ENCODE assay signal across 9 mouse cellular contexts in genomic region chr2:173334856-173335595, GRCm38 (mm10). TPM values are rescaled to one million over a fixed set of nuclear protein-coding genes. Genes with fewer than 3 reads are reported as not detected.
DNase-seq lines count a peak whose midpoint lies in the region; ATAC-seq and TF ChIP-seq lines count a peak whose summit lies in the region.
"Had no signal": no experiment of that assay in that cellular context is flagged by ENCODE, and none has a peak within 500 bp of the region (broad histone marks: within the 10 kb centered on the region; RNA-seq: fewer than 3 reads in every experiment).

No protein-coding gene starts in this region.

- peak overlapping the region; percentile 84 for H3K27ac ChIP-seq in lung, embryonic 14.5 days (ENCODE audit: low read depth)
- H3K27ac ChIP-seq in forebrain, embryonic 15.5 days (replicated peaks): peak overlapping the region; percentile 14; the same call in 1 of the 2 replicates
- H3K27ac ChIP-seq in intestine, embryonic 16.5 days (ENCODE audit: low read length): peak overlapping the region; percentile 77
- H3K27ac ChIP-seq in midbrain, postnatal 0 days (ENCODE audit: low read depth, low read length): peak overlapping the region; percentile 21; the same call in 1 of the 2 replicates

- H3K4me2 ChIP-seq in lung, embryonic 14.5 days: peak overlapping the region; percentile 44
- no peak overlapping the region for H3K4me2 ChIP-seq in forebrain, embryonic 15.5 days (replicated peaks)
- H3K4me2 ChIP-seq in intestine, embryonic 16.5 days (ENCODE audit: low read depth, low read length): no peak overlapping the region
- H3K4me2 ChIP-seq in midbrain, postnatal 0 days (ENCODE audit: low read depth, low read length, poor library complexity, severe bottlenecking): no peak overlapping the region

- H3K9ac ChIP-seq in lung, embryonic 14.5 days: no peak overlapping the region; the same call in 1 of the 2 replicates
- no peak overlapping the region for H3K9ac ChIP-seq in forebrain, embryonic 15.5 days (replicated peaks)
- H3K9ac ChIP-seq in intestine, embryonic 16.5 days (ENCODE audit: low read depth, low read length): 0 out of 2 replicates have a peak overlapping the region, but pooled peaks have one; percentile 43
- 0 out of 2 replicates have a peak overlapping the region, but pooled peaks have one; percentile 33 for H3K9ac ChIP-seq in midbrain, postnatal 0 days (replicated peaks; ENCODE audit: low read length, poor library complexity, severe bottlenecking)

- H3K9me3 ChIP-seq in lung, embryonic 14.5 days (ENCODE audit: low read depth, low read length): no peaks in the 10 kb centered on the region
- no peaks in the 10 kb centered on the region for H3K9me3 ChIP-seq in forebrain, embryonic 15.5 days
- no peaks in the 10 kb centered on the region for H3K9me3 ChIP-seq in intestine, embryonic 16.5 days (ENCODE audit: control insufficient read depth, low read length)
- no peaks in the 10 kb centered on the region for H3K9me3 ChIP-seq in midbrain, postnatal 0 days (ENCODE audit: low read length)

- peaks cover 45% of the 10 kb centered on the region for H3K4me1 ChIP-seq in lung, embryonic 14.5 days (ENCODE audit: insufficient read depth)
- peaks cover 43% of the 10 kb centered on the region for H3K4me1 ChIP-seq in forebrain, embryonic 15.5 days
- peaks cover 43% of the 10 kb centered on the region for H3K4me1 ChIP-seq in intestine, embryonic 16.5 days (ENCODE audit: control insufficient read depth, insufficient read depth, low read length)
- peaks cover 8% of the 10 kb centered on the region for H3K4me1 ChIP-seq in midbrain, postnatal 0 days (ENCODE audit: insufficient read depth, low read length)

- DNase-seq in lung, embryonic 14.5 days: peak; percentile 76
- no peak for DNase-seq in lung, postnatal 14 days
- DNase-seq in midbrain, postnatal 0 days (ENCODE audit: low spot score): peak; percentile 36
- no peak for DNase-seq in ovary, postnatal 36 days (ENCODE audit: low spot score)
- DNase-seq in layer of hippocampus, adult 11-12 months (ENCODE audit: low spot score): no peak
- DNase-seq in urinary bladder, adult 18-20 months (ENCODE audit: low spot score in 2 of 2): no peak

- no peaks in the 10 kb centered on the region for H3K36me3 ChIP-seq in lung, embryonic 14.5 days (ENCODE audit: insufficient read depth)
- no peaks in the 10 kb centered on the region for H3K36me3 ChIP-seq in forebrain, embryonic 15.5 days
- H3K36me3 ChIP-seq in intestine, embryonic 16.5 days (ENCODE audit: control insufficient read depth, insufficient read depth, low read length): no peaks in the 10 kb centered on the region
- H3K36me3 ChIP-seq in midbrain, postnatal 0 days (ENCODE audit: insufficient read depth, low read length): no peaks in the 10 kb centered on the region

- peak; percentile 14; the same call in 1 of the 2 replicates for ATAC-seq in lung, embryonic 14.5 days (ENCODE audit: insufficient read depth)
- ATAC-seq in forebrain, embryonic 15.5 days (replicated peaks): no peak
- ATAC-seq in intestine, embryonic 16.5 days: no peak
- no peak for ATAC-seq in midbrain, postnatal 0 days (ENCODE audit: low FRiP score)

- TF ChIP-seq CTCF in lung, embryonic 14.5 days (IDR thresholded peaks at IDR 0.05; ENCODE audit: low read depth): no peak
- TF ChIP-seq CTCF in midbrain, postnatal 0 days (IDR thresholded peaks at IDR 0.05): no peak; the same call in 1 of the 2 replicates

- H3K27me3 ChIP-seq in lung, embryonic 14.5 days (ENCODE audit: insufficient read depth, low read length): no peaks in the 10 kb centered on the region
- no peaks in the 10 kb centered on the region for H3K27me3 ChIP-seq in forebrain, embryonic 15.5 days
- no peaks in the 10 kb centered on the region; the same call in 1 of the 2 replicates for H3K27me3 ChIP-seq in intestine, embryonic 16.5 days (replicated peaks; ENCODE audit: control insufficient read depth, insufficient read depth, low read length)
- H3K27me3 ChIP-seq in midbrain, postnatal 0 days (ENCODE audit: insufficient read depth, low read length): no peaks in the 10 kb centered on the region

- H3K4me3 ChIP-seq in lung, embryonic 14.5 days (ENCODE audit: low read depth, low read length): no peak overlapping the region
- H3K4me3 ChIP-seq in forebrain, embryonic 15.5 days: no peak overlapping the region
- H3K4me3 ChIP-seq in intestine, embryonic 16.5 days (ENCODE audit: low read length): no peak overlapping the region
- no peak overlapping the region for H3K4me3 ChIP-seq in midbrain, postnatal 0 days (ENCODE audit: low read depth, low read length)

- WGBS in lung, embryonic 14.5 days: 12% methylated on average over 15 of the region's 15 CpGs
- WGBS in forebrain, embryonic 15.5 days: 20% methylated on average over 15 of the region's 15 CpGs
- 21% methylated on average over 15 of the region's 15 CpGs for whole genome bisulfite sequencing in intestine, embryonic 16.5 days
- 15% methylated on average over 15 of the region's 15 CpGs for WGBS in midbrain, postnatal 0 days

RNA-seq across cellular contexts. Expression of gene Pmepa1, which starts 58.7 kb away (rescaled TPM):
- polyA plus RNA-seq in lung, embryonic 14.5 days (2014; fragmentation: Nextera tagmentation; extraction: Ambion mirVana): 8.9 and 9.0 TPM in 2 replicates
- 6.8 and 7.5 TPM in 2 replicates for polyA plus RNA-seq in forebrain, embryonic 15.5 days (2015; fragmentation: Nextera tagmentation; extraction: Ambion mirVana)
- polyA plus RNA-seq in intestine, embryonic 16.5 days (2015; fragmentation: Nextera tagmentation; extraction: Ambion mirVana): 4.4 and 4.6 TPM in 2 replicates
- total RNA-seq in midbrain, postnatal 0 days (2014; rRNA removed): 6.5 and 12.8 TPM in 2 replicates
- 2.3 TPM in 2 replicates for polyA plus RNA-seq in midbrain, postnatal 0 days (2015; fragmentation: Nextera tagmentation; extraction: Ambion mirVana)
- total RNA-seq: neutrophil, adult 5-6 weeks had no signal

Comparison
In these comparisons a context has a peak if more than half of its experiments do, and no peak if none do; other contexts are left out.
1. DNase-seq: peak in lung, embryonic 14.5 days (single experiment) and midbrain, postnatal 0 days (single experiment); none in lung, postnatal 14 days (single experiment), ovary, postnatal 36 days (single experiment), layer of hippocampus, adult 11-12 months (single experiment) and urinary bladder, adult 18-20 months (0 of 2).
2. H3K27ac ChIP-seq: peak in every context shown above with its lines; median percentile 84 in lung, embryonic 14.5 days; 77 in intestine, embryonic 16.5 days; 21 in midbrain, postnatal 0 days; 14 in forebrain, embryonic 15.5 days.
3. H3K9ac ChIP-seq: peak in intestine, embryonic 16.5 days (single experiment) and midbrain, postnatal 0 days (single experiment); none in lung, embryonic 14.5 days (single experiment) and forebrain, embryonic 15.5 days (single experiment).